Mouse (Mus musculus): ENCODE measurements at regions not wholly inside any gene's neighbourhood (a gene's known extent, or its start where the extent isn't known, plus 50 kb on each side); places are given as distances from the start of the nearest gene placed in this dataset.

- H3K4me3 ChIP-seq (ENCODE audit: low read depth, low read length): no peak overlapping the region
- no peaks in the 10 kb centered on the region for H3K36me3 ChIP-seq (ENCODE audit: control insufficient read depth, insufficient read depth, low read length)
- 64% methylated on average over 1 of the region's 1 CpGs for WGBS
- H3K4me2 ChIP-seq (ENCODE audit: low read depth, low read length, severe bottlenecking): no peak overlapping the region
- no peak overlapping the region for H3K9ac ChIP-seq (ENCODE audit: low read length)
- no peaks in the 10 kb centered on the region for H3K9me3 ChIP-seq (ENCODE audit: control insufficient read depth, low read length)
- DNase-seq (ENCODE audit: low spot score): no peak
- ATAC-seq (replicated peaks; ENCODE audit: low FRiP score): no peak
- no peaks in the 10 kb centered on the region for H3K4me1 ChIP-seq (replicated peaks; ENCODE audit: control insufficient read depth, insufficient read depth, low read length)
- no peak overlapping the region for H3K27ac ChIP-seq (ENCODE audit: low read depth, low read length)
- no peaks in the 10 kb centered on the region for H3K27me3 ChIP-seq (ENCODE audit: control insufficient read depth, insufficient read depth, low read length)
Observed at GRCm38 (mm10) chr12:95329666-95330065, 362.4 kb upstream of the Flrt2 start.

- H3K9me3 ChIP-seq (ENCODE audit: control insufficient read depth, low read length): no peaks in the 10 kb centered on the region
- no peak for DNase-seq (ENCODE audit: low spot score)
- H3K4me2 ChIP-seq (ENCODE audit: low read depth, low read length, severe bottlenecking): no peak overlapping the region
- no peak overlapping the region for H3K9ac ChIP-seq (ENCODE audit: low read length)
- WGBS: 96% methylated on average over 5 of the region's 5 CpGs
- no peak overlapping the region for H3K4me3 ChIP-seq (ENCODE audit: low read depth, low read length)
- peaks cover 2% of the 10 kb centered on the region; the same call in 1 of the 2 replicates for H3K27me3 ChIP-seq (ENCODE audit: control insufficient read depth, insufficient read depth, low read length)
- H3K36me3 ChIP-seq (ENCODE audit: control insufficient read depth, insufficient read depth, low read length): no peaks in the 10 kb centered on the region
- ATAC-seq (replicated peaks; ENCODE audit: low FRiP score): no peak
- no peaks in the 10 kb centered on the region for H3K4me1 ChIP-seq (replicated peaks; ENCODE audit: control insufficient read depth, insufficient read depth, low read length)
- H3K27ac ChIP-seq (ENCODE audit: low read depth, low read length): no peak overlapping the region
Observed at GRCm38 (mm10) chr12:95347786-95348185, 344.2 kb upstream of the Flrt2 start.

GRCm38 (mm10) chr12:95355151-95355550 is 336.9 kb upstream of the Flrt2 start:
- Histone ChIP-seq H3K4me1 (replicated peaks; ENCODE audit: control insufficient read depth, insufficient read depth, low read length) (no peaks in the 10 kb centered on the region), H3K9ac (ENCODE audit: low read length) (no peak overlapping the region), H3K27me3 (ENCODE audit: control insufficient read depth, insufficient read depth, low read length) (peaks cover 7% of the 10 kb centered on the region), H3K4me2 (ENCODE audit: low read depth, low read length, severe bottlenecking) (no peak overlapping the region), H3K36me3 (ENCODE audit: control insufficient read depth, insufficient read depth, low read length) (no peaks in the 10 kb centered on the region), H3K9me3 (ENCODE audit: control insufficient read depth, low read length) (no peaks in the 10 kb centered on the region), H3K27ac (ENCODE audit: low read depth, low read length) (no peak overlapping the region), H3K4me3 (ENCODE audit: low read depth, low read length) (no peak overlapping the region)
- ATAC-seq (replicated peaks; ENCODE audit: low FRiP score) (peak; percentile 58; the same call in 1 of the 2 replicates), DNase-seq (ENCODE audit: low spot score) (no peak)
- 14% methylated on average over 6 of the region's 6 CpGs for WGBS

GRCm38 (mm10) chr12:95384248-95384964 is 307.6 kb upstream of the Flrt2 start:
- H3K4me1 ChIP-seq (replicated peaks; ENCODE audit: control insufficient read depth, insufficient read depth, low read length): no peaks in the 10 kb centered on the region
- no peak for ATAC-seq (replicated peaks; ENCODE audit: low FRiP score)
- H3K36me3 ChIP-seq (ENCODE audit: control insufficient read depth, insufficient read depth, low read length): no peaks in the 10 kb centered on the region
- 42% methylated on average over 3 of the region's 3 CpGs for WGBS
- no peak overlapping the region for H3K4me2 ChIP-seq (ENCODE audit: low read depth, low read length, severe bottlenecking)
- H3K27ac ChIP-seq (ENCODE audit: low read depth, low read length): no peak overlapping the region
- H3K4me3 ChIP-seq (ENCODE audit: low read depth, low read length): no peak overlapping the region
- H3K9me3 ChIP-seq (ENCODE audit: control insufficient read depth, low read length): no peaks in the 10 kb centered on the region
- no peak for DNase-seq (ENCODE audit: low spot score)
- no peak overlapping the region for H3K9ac ChIP-seq (ENCODE audit: low read length)
- no peaks in the 10 kb centered on the region for H3K27me3 ChIP-seq (ENCODE audit: control insufficient read depth, insufficient read depth, low read length)

- Histone ChIP-seq H3K4me2 (ENCODE audit: low read depth, low read length, severe bottlenecking) (no peak overlapping the region), H3K4me3 (ENCODE audit: low read depth, low read length) (no peak overlapping the region), H3K4me1 (replicated peaks; ENCODE audit: control insufficient read depth, insufficient read depth, low read length) (no peaks in the 10 kb centered on the region), H3K9me3 (ENCODE audit: control insufficient read depth, low read length) (no peaks in the 10 kb centered on the region), H3K9ac (ENCODE audit: low read length) (no peak overlapping the region), H3K36me3 (ENCODE audit: control insufficient read depth, insufficient read depth, low read length) (no peaks in the 10 kb centered on the region), H3K27me3 (ENCODE audit: control insufficient read depth, insufficient read depth, low read length) (no peaks in the 10 kb centered on the region), H3K27ac (ENCODE audit: low read depth, low read length) (no peak overlapping the region)
- ATAC-seq (replicated peaks; ENCODE audit: low FRiP score): no peak
- 73% methylated on average over 3 of the region's 3 CpGs for WGBS
- no peak for DNase-seq (ENCODE audit: low spot score)
Observed at GRCm38 (mm10) chr12:95385688-95386087, 306.3 kb upstream of the Flrt2 start.

- DNase-seq (ENCODE audit: low spot score) (no peak), ATAC-seq (replicated peaks; ENCODE audit: low FRiP score) (no peak)
- no peaks in the 10 kb centered on the region for H3K4me1 ChIP-seq (replicated peaks; ENCODE audit: control insufficient read depth, insufficient read depth, low read length)
- no peak overlapping the region for H3K4me2 ChIP-seq (ENCODE audit: low read depth, low read length, severe bottlenecking)
- no peaks in the 10 kb centered on the region for H3K27me3 ChIP-seq (ENCODE audit: control insufficient read depth, insufficient read depth, low read length)
- no peak overlapping the region for H3K4me3 ChIP-seq (ENCODE audit: low read depth, low read length)
- H3K9ac ChIP-seq (ENCODE audit: low read length): no peak overlapping the region
- WGBS: 91% methylated on average over 2 of the region's 2 CpGs
- H3K36me3 ChIP-seq (ENCODE audit: control insufficient read depth, insufficient read depth, low read length): no peaks in the 10 kb centered on the region
- H3K27ac ChIP-seq (ENCODE audit: low read depth, low read length): no peak overlapping the region
- no peaks in the 10 kb centered on the region for H3K9me3 ChIP-seq (ENCODE audit: control insufficient read depth, low read length)
Observed at GRCm38 (mm10) chr12:95388185-95388584, 303.8 kb upstream of the Flrt2 start.

GRCm38 (mm10) chr12:95392821-95393220 is 299.2 kb upstream of the Flrt2 start:
- no peak overlapping the region for H3K9ac ChIP-seq (ENCODE audit: low read length)
- H3K27me3 ChIP-seq (ENCODE audit: control insufficient read depth, insufficient read depth, low read length): no peaks in the 10 kb centered on the region
- no peaks in the 10 kb centered on the region for H3K9me3 ChIP-seq (ENCODE audit: control insufficient read depth, low read length)
- ATAC-seq (replicated peaks; ENCODE audit: low FRiP score) (0 out of 2 replicates have a peak, but pooled peaks have one; percentile 46), DNase-seq (ENCODE audit: low spot score) (no peak)
- H3K4me1 ChIP-seq (replicated peaks; ENCODE audit: control insufficient read depth, insufficient read depth, low read length): no peaks in the 10 kb centered on the region
- H3K36me3 ChIP-seq (ENCODE audit: control insufficient read depth, insufficient read depth, low read length): no peaks in the 10 kb centered on the region
- WGBS: 64% methylated on average over 1 of the region's 1 CpGs
- no peak overlapping the region for H3K4me2 ChIP-seq (ENCODE audit: low read depth, low read length, severe bottlenecking)
- H3K27ac ChIP-seq (ENCODE audit: low read depth, low read length): no peak overlapping the region
- no peak overlapping the region for H3K4me3 ChIP-seq (ENCODE audit: low read depth, low read length)

GRCm38 (mm10) chr12:95394991-95395530 is 297.0 kb upstream of the Flrt2 start:
- H3K36me3 ChIP-seq (ENCODE audit: control insufficient read depth, insufficient read depth, low read length): no peaks in the 10 kb centered on the region
- H3K4me2 ChIP-seq (ENCODE audit: low read depth, low read length, severe bottlenecking): no peak overlapping the region
- no peaks in the 10 kb centered on the region for H3K27me3 ChIP-seq (ENCODE audit: control insufficient read depth, insufficient read depth, low read length)
- no peaks in the 10 kb centered on the region for H3K4me1 ChIP-seq (replicated peaks; ENCODE audit: control insufficient read depth, insufficient read depth, low read length)
- 63% methylated on average over 2 of the region's 2 CpGs for WGBS
- no peaks in the 10 kb centered on the region for H3K9me3 ChIP-seq (ENCODE audit: control insufficient read depth, low read length)
- no peak overlapping the region for H3K27ac ChIP-seq (ENCODE audit: low read depth, low read length)
- no peak overlapping the region for H3K4me3 ChIP-seq (ENCODE audit: low read depth, low read length)
- no peak overlapping the region for H3K9ac ChIP-seq (ENCODE audit: low read length)
- DNase-seq (ENCODE audit: low spot score) (no peak), ATAC-seq (replicated peaks; ENCODE audit: low FRiP score) (no peak)

- Histone ChIP-seq H3K9ac (ENCODE audit: low read length) (no peak overlapping the region), H3K9me3 (ENCODE audit: control insufficient read depth, low read length) (no peaks in the 10 kb centered on the region), H3K36me3 (ENCODE audit: control insufficient read depth, insufficient read depth, low read length) (no peaks in the 10 kb centered on the region), H3K4me3 (ENCODE audit: low read depth, low read length) (no peak overlapping the region), H3K4me1 (replicated peaks; ENCODE audit: control insufficient read depth, insufficient read depth, low read length) (no peaks in the 10 kb centered on the region), H3K4me2 (ENCODE audit: low read depth, low read length, severe bottlenecking) (no peak overlapping the region), H3K27ac (ENCODE audit: low read depth, low read length) (no peak overlapping the region), H3K27me3 (ENCODE audit: control insufficient read depth, insufficient read depth, low read length) (no peaks in the 10 kb centered on the region)
- ATAC-seq (replicated peaks; ENCODE audit: low FRiP score) (no peak), DNase-seq (ENCODE audit: low spot score) (no peak)
- WGBS: 80% methylated on average over 3 of the region's 3 CpGs
Observed at GRCm38 (mm10) chr12:95420861-95421260, 271.2 kb upstream of the Flrt2 start.
